Mouse (Mus musculus): ENCODE measurements at regions not wholly inside any gene's neighbourhood (a gene's known extent, or its start where the extent isn't known, plus 50 kb on each side); places are given as distances from the start of the nearest gene placed in this dataset.

- TF ChIP-seq CTCF (IDR thresholded peaks at IDR 0.05; ENCODE audit: extremely low read depth, insufficient read depth, low read length) (no peak), POLR2A (IDR thresholded peaks at IDR 0.05; ENCODE audit: extremely low read depth, insufficient read depth, low read length) (no peak)
These were observed 127.5 kb upstream of the Rnf219 start for GRCm38 (mm10) chr14:104649980-104650379.

Measured in cortical plate, adult 2 months (tissue).